Mouse (Mus musculus) C2C12 (cell line): ENCODE measurements around the gene Wdfy4.

Source experiments
- CTCF ChIP-seq: IDR thresholded peaks from one replicate; pipeline ENCODE4 v1.5.1; 2011; ENCODE audit not compliant: control insufficient read depth, insufficient read depth, insufficient read length
- MYOD1 ChIP-seq: IDR thresholded peaks from one replicate; pipeline ENCODE4 v1.6.1; 2011; ENCODE audit warnings: low read depth; ENCODE audit not compliant: control insufficient read depth, insufficient read length

GRCm38 (mm10) chr14:33187201-33187600, 1.9 kb upstream of the Wdfy4 start:
- no peak for TF ChIP-seq CTCF
- no peak for TF ChIP-seq MYOD1
